Mouse (Mus musculus): ENCODE measurements around the gene Pes1.
"Not testable (repeated sequence)": the region's sequence is repeated elsewhere in the genome, so short reads cannot be mapped to it uniquely, and the experiment has no call there.

Gene Pes1

GRCm38 (mm10) chr11:3963610-3964415, at the start of gene Pes1:
TSS of gene Pes1 (plus strand) at chr11:3963975.
- peak; percentile 95 for ATAC-seq (ENCODE audit: low TSS enrichment)

- ATAC-seq (ENCODE audit: low TSS enrichment): peak; percentile 34
These were observed 49.5 kb upstream of the Pes1 start, which contains the start of gene Slc35e4 for GRCm38 (mm10) chr11:3914109-3914840. TSS of gene Slc35e4 (minus strand) at chr11:3914664.

- no peak for ATAC-seq (ENCODE audit: low TSS enrichment)
These were observed 45.0 kb upstream of the Pes1 start for GRCm38 (mm10) chr11:3918738-3919137.

- ATAC-seq (ENCODE audit: low TSS enrichment): no peak
These were observed 43.3 kb upstream of the Pes1 start for GRCm38 (mm10) chr11:3920476-3920875.

GRCm38 (mm10) chr11:3921281-3921850, 42.4 kb upstream of the Pes1 start:
- peak; percentile 90 for ATAC-seq (ENCODE audit: low TSS enrichment)

- no peak for ATAC-seq (ENCODE audit: low TSS enrichment)
These were observed 41.7 kb upstream of the Pes1 start for GRCm38 (mm10) chr11:3922115-3922514.

GRCm38 (mm10) chr11:3922731-3923130, 41.0 kb upstream of the Pes1 start:
- ATAC-seq (ENCODE audit: low TSS enrichment): no peak

- no peak for ATAC-seq (ENCODE audit: low TSS enrichment)
These were observed 37.9 kb upstream of the Pes1 start for GRCm38 (mm10) chr11:3925916-3926315.

- no peak for ATAC-seq (ENCODE audit: low TSS enrichment)
These were observed 33.8 kb upstream of the Pes1 start for GRCm38 (mm10) chr11:3930019-3930418.

GRCm38 (mm10) chr11:3930931-3931330, 32.8 kb upstream of the Pes1 start:
- ATAC-seq (ENCODE audit: low TSS enrichment): no peak

- no peak; the same call in 1 of the 2 replicates for ATAC-seq (ENCODE audit: low TSS enrichment)
These were observed 32.1 kb upstream of the Pes1 start, which contains the start of gene Tcn2 for GRCm38 (mm10) chr11:3931511-3932211. TSS of gene Tcn2 (minus strand) at chr11:3932159.

GRCm38 (mm10) chr11:3933756-3934285, 30.0 kb upstream of the Pes1 start:
- ATAC-seq (ENCODE audit: low TSS enrichment): no peak

GRCm38 (mm10) chr11:3935135-3935534, 28.6 kb upstream of the Pes1 start:
- no peak for ATAC-seq (ENCODE audit: low TSS enrichment)

GRCm38 (mm10) chr11:3936318-3936717, 27.5 kb upstream of the Pes1 start:
- no peak for ATAC-seq (ENCODE audit: low TSS enrichment)

GRCm38 (mm10) chr11:3937321-3937874, 26.4 kb upstream of the Pes1 start:
- no peak for ATAC-seq (ENCODE audit: low TSS enrichment)

- ATAC-seq (ENCODE audit: low TSS enrichment): no peak
These were observed 22.4 kb upstream of the Pes1 start for GRCm38 (mm10) chr11:3941371-3941770.

- ATAC-seq (ENCODE audit: low TSS enrichment): no peak
These were observed 17.4 kb upstream of the Pes1 start for GRCm38 (mm10) chr11:3946386-3946785.

GRCm38 (mm10) chr11:3954876-3955275, 8.9 kb upstream of the Pes1 start:
- ATAC-seq (ENCODE audit: low TSS enrichment): not testable (repeated sequence)

GRCm38 (mm10) chr11:3955371-3955770, 8.4 kb upstream of the Pes1 start:
- not testable (repeated sequence) for ATAC-seq (ENCODE audit: low TSS enrichment)

GRCm38 (mm10) chr11:3960901-3961300, 2.9 kb upstream of the Pes1 start:
- ATAC-seq (ENCODE audit: low TSS enrichment): no peak

- no peak for ATAC-seq (ENCODE audit: low TSS enrichment)
These were observed 2.0 kb upstream of the Pes1 start for GRCm38 (mm10) chr11:3961761-3962160.
